Mouse (Mus musculus) liver, postnatal 0 days (tissue): ENCODE results near the gene Ackr2.

Experiments
- CTCF ChIP-seq: sonication (generic); IDR thresholded peaks from 2 replicates; pipeline ENCODE4 v1.5.1; 2016; ENCODE audit warnings: antibody characterized with exemption, low read depth
- EP300 ChIP-seq: IDR thresholded peaks from 2 replicates; pipeline ENCODE4 v1.6.1; 2016; ENCODE audit warnings: antibody characterized with exemption, low read depth, mild to moderate bottlenecking

GRCm38 (mm10) chr9:121907356-121908070, 9.4 kb downstream of the Ackr2 start:
- TF ChIP-seq EP300 (no peak), CTCF (no peak)
